Mouse (Mus musculus): Measurements from ENCODE around the gene Kdf1. TPM values are rescaled to one million over a fixed set of nuclear protein-coding genes. Genes with fewer than 3 reads are reported as not detected.
"Not testable (repeated sequence)": the region's sequence is repeated elsewhere in the genome, so short reads cannot be mapped to it uniquely, and the experiment has no call there.

Kdf1 gene
- total RNA-seq, 2 experiments from 2014 or later: not detected

DNA sequence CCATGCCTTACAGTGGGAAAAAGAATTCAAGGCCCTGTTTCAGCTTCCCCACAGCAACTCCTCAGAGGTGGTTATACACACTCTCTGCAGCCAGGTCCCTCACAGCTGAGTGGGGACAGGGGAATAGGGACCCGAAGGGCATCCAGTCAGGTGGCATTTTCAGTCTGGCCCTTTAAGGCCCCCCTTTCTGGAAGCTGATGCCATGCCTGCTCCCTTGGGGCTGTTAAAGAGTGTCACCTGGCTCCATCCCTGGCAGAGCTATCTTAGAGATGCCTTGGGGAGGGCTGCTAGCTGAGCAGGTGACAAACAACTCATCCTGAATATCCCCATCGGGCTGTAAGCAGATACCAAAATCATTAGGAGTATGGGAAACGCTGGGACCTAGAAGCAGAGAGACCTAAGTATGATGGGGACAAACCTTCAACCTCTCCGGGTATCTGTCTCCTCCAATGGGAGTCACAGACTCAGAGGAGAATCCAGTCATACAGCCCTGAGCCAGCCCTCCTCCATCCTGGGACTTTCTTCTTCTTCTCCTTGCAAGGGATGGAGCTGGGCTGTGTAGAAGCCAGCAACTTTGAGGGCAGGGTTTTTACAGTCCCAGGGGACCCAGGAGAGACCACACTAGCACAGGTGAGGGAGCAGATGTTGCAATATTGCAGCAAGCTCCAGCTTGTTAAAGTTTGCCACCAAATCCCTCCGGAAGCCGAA is 21.9 kb upstream of the Kdf1 start:
- DNase-seq: no peak

GRCm38 (mm10) chr4:133497461-133498159 is 21.2 kb upstream of the Kdf1 start:
- DNase-seq: no peak

GRCm38 (mm10) chr4:133498160-133498724 is 20.5 kb upstream of the Kdf1 start, which contains the start of gene Trnp1:
Gene Trnp1, minus strand, starts transcription at chr4:133498550.
- peak; percentile 57 for DNase-seq

DNA sequence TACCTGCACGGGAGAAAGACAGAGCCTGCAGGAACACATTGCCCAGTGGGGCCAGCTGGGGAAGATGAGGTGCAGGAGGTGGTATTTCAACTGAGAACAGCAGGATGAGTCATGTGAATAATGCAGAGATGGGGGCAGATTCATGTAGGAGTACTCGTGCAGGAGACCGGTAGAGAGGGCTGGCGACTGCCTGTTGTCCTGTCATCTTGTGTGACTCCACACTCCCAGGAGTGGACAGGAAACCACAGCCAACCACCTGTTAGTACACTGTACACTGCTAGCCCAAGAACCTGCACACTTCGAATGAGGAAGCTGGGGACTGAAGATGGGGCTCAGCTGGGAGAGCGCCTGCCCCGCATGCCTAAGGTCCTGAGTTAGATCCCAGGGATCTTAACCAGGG is 17.2 kb upstream of the Kdf1 start:
- no peak for DNase-seq

- DNase-seq: no peak
These were observed 14.5 kb upstream of the Kdf1 start for GRCm38 (mm10) chr4:133504300-133504699.

GRCm38 (mm10) chr4:133504755-133505485 is 13.8 kb upstream of the Kdf1 start:
- no peak for DNase-seq

DNA sequence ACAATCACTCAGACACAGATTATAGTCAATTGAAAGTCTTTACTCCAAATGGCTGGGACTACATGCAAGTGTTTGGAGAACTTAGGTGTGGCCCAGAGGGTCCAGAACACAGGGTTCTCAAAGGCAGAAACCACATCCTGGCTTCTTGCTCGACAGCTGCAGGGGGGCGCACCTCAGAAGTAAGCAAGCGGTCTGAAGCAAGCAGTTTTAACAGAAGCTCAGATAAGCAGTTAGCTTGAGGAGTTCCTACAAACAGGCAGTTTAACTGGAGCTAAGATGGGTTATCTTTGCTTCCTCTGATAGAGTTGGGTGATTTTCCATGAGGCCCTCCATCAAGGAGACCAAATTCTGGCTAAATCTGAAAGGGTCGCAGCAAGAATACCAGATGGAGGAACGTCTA is 12.2 kb upstream of the Kdf1 start:
- no peak for DNase-seq

- no peak for DNase-seq
These were observed 9.8 kb upstream of the Kdf1 start for GRCm38 (mm10) chr4:133508990-133509389.

- no peak for DNase-seq
These were observed 7.7 kb upstream of the Kdf1 start for GRCm38 (mm10) chr4:133511050-133511449.

- not testable (repeated sequence) for DNase-seq
These were observed 6.3 kb upstream of the Kdf1 start for GRCm38 (mm10) chr4:133512511-133512910.

DNA sequence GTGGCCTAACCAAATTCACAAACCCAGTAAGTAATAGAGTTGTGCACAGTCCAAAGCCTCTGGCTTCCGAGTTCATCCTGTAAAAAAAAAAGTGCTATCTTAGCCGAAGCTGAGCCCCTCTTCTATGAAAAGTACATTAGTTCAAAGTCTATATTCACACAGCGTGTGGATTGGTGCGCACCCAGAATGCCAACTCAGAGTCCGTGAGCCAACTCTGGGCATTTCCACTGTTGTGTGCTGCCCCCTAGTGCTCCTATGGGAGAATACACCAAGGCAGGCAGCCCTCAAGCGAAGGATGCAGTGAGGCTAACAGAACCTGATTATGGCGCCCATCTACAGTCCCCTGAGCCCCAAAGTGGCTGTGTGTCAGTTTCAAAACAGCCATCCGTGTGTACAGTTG is 5.8 kb upstream of the Kdf1 start:
- DNase-seq: peak; percentile 59

GRCm38 (mm10) chr4:133519369-133519665 is 554 bp downstream of the Kdf1 start:
- no peak for DNase-seq

DNA sequence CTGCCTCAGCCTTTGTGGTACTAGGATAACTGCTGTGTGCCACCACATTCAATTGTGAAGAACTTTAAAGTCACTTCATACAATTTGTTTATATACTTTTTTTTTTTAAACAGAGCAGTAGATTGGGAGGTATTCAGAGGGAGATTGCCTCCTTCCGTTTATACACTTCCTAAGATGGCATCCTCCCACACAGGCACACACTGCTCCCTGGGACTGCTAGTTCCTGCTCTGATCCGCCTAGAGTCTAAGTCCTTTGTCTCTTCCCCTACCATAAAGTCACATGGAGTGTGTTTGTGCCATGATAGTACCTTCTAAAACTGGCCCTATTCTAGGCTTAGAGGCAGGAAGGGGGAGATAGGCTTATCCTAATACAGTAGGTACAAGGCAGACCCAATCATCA is 2.7 kb downstream of the Kdf1 start:
- no peak for DNase-seq

DNA sequence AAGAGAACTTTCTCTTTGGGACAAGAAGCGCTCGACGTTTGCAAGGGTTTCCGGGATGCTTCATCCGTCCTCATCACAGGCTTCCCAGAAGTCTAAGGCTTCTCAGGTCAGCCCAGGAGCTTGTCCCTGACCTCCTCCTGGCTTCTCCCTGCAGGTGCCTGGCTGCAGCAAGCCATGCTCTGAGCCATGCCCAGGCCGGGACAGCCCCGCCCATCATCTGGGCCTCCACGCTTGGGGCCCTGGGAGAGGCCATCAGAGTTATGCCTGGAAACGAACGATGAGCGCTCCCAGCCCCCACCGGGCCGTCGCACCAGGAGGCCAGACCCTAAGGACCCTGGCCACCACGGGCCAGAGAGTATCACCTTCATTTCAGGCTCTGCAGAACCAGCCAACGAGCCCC is 9.0 kb downstream of the Kdf1 start:
- DNase-seq: no peak

DNA sequence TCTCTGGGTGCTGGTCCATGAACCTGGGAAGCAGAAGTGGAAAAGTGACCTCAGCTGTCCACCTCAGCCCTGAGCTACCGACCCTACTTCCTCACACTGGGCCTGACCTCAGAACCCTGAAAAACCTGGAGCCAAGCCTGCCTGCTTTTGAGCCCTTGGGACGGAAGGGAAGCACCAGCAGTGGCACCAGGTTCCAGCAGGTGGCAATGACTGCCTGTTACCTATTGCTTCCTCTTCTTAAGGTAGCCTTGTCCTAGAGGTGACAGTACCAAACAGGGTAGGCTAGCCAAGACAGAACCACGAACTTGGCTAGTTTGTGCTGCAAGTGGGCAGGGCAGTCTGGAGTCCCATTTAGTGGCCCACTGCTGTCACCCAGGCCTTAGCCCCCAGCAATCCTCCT is 14.0 kb downstream of the Kdf1 start:
- no peak for DNase-seq

GRCm38 (mm10) chr4:133536081-133536480 is 17.3 kb downstream of the Kdf1 start:
- DNase-seq: no peak

DNA sequence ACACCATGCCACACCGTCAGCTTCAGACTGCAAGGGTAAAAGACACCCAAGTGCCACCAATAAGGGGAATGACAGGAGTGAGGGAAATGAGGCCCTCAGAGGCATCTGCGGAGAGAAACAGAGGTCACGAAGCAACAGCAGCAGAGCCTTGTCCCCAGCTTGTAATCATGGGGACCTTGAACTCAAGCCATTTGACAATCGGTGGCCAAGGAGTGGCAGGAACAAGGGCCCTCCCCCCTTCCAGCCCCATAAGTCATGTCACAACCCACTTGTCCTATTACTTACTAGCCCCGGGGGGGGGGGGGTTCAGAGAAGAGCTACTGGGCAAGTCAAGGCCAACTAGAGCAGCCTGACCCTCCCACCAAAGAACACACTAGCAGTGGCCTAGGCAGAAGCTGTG is 17.9 kb downstream of the Kdf1 start:
- no peak for DNase-seq

DNA sequence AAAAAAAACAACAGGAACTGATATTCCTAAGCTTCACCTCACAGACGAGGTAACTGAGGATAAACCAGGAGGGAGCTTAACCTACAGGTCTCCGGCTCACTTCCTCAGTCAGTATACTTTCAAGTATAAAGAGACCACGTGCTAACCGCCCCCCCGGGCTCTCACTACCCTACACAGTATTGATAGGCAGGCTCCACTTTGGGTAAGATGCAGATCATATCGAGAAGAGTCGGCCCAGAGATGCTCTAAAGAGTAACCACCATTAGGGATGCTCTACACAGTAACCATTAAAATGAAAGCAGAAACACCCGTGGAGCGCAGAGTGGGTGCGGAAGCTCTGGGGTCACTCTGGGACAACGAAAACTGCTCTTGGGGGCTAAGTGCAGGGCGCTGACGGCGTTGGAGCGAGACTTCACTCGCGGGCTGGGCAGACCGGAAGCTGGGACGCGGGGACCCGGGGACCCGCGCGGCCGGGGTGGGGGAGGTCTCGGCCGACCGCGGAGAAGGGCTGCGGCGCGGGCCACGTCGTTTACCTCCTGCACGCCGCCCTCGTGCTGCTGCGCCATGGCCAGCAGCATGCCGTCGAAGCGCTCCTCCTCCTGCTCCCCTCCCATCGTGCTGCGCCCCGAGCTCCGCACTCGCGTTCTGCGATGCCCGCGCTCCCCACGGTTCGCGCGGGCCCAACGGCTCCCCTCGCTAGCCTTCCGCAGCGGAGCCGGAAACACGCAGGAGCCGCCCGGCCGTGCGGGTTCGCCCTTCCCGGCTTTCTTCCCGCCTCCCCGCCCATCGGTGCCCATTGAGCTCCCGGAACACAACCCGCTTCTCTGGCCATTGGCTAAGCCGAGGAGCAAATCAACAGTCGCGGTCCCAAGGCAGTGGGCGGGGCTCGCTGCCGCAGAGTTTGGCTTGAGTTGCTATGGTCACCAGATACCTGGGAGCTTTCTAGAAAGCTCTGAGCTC is 26.8 kb downstream of the Kdf1 start, which contains the start of gene Nudc:
Gene Nudc, minus strand, starts transcription at position 725 of the 960 bp plus-strand sequence.
- peak; percentile 97 for DNase-seq

GRCm38 (mm10) chr4:133552029-133552428 is 33.3 kb downstream of the Kdf1 start:
- DNase-seq: no peak

- no peak for DNase-seq
These were observed 34.1 kb downstream of the Kdf1 start, which contains the start of gene Nr0b2 for GRCm38 (mm10) chr4:133552768-133553447. Gene Nr0b2, plus strand, starts transcription at chr4:133553376.
